Mouse (Mus musculus): ENCODE data around the gene Limk2. TPM values are rescaled to one million over a fixed set of nuclear protein-coding genes. Genes with fewer than 3 reads are reported as not detected.
A peak's percentile ranks its signal among the peaks of the same experiment; 100 is the strongest.

Gene Limk2
- polyA plus RNA-seq, 1 experiment from 2014 or later = 92.6 TPM

DNA sequence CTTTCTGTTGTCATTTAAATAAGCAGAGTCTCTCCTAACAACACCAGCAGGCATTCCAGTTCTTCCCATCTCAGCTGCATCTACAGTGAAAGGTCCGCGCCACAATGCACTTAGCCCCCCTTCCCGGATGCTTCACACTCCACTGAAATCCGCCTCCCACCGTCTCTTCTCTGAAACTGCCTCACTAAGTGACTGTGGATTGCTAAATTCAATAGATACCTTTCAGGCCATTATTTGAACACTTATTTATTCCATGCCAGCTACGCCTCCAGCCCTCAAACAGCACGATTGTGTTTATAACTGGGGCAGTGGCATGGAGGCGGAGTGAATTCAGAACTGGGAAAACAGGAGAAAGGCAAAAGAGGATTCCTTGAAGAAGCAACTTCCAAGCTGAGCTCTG is 12.4 kb downstream of the Limk2 start:
- WGBS = 80% methylated on average over 8 of the region's 8 CpGs
- H3K27me3 ChIP-seq (ENCODE audit: control insufficient read depth, insufficient read depth, low read length) = no peaks in the 10 kb centered on the region
- no peaks in the 10 kb centered on the region for H3K9me3 ChIP-seq (replicated peaks; ENCODE audit: control insufficient read depth, low read length)
- no peak for ATAC-seq (ENCODE audit: insufficient read depth, low FRiP score)
- no peak overlapping the region for H3K4me2 ChIP-seq (ENCODE audit: low read depth, low read length)
- 0 out of 2 replicates have a peak, but pooled peaks cover 3% of the 10 kb centered on the region for H3K36me3 ChIP-seq (ENCODE audit: control insufficient read depth, insufficient read depth, low read length)
- no peak overlapping the region for H3K4me3 ChIP-seq (replicated peaks; ENCODE audit: low read length)
- 0 out of 2 replicates have a peak, but pooled peaks cover 7% of the 10 kb centered on the region for H3K4me1 ChIP-seq (ENCODE audit: control insufficient read depth, insufficient read depth, low read length)
- H3K9ac ChIP-seq (ENCODE audit: low read length) = no peak overlapping the region
- no peak overlapping the region for H3K27ac ChIP-seq (ENCODE audit: low read length)

GRCm38 (mm10) chr11:3396091-3396490 is 12.9 kb downstream of the Limk2 start:
- 0 out of 2 replicates have a peak, but pooled peaks cover 3% of the 10 kb centered on the region for H3K36me3 ChIP-seq (ENCODE audit: control insufficient read depth, insufficient read depth, low read length)
- peaks cover 11% of the 10 kb centered on the region; the same call in 1 of the 2 replicates for H3K4me1 ChIP-seq (ENCODE audit: control insufficient read depth, insufficient read depth, low read length)
- no peak overlapping the region for H3K4me3 ChIP-seq (replicated peaks; ENCODE audit: low read length)
- WGBS = 84% methylated on average over 3 of the region's 3 CpGs
- H3K27ac ChIP-seq (ENCODE audit: low read length) = no peak overlapping the region
- H3K27me3 ChIP-seq (ENCODE audit: control insufficient read depth, insufficient read depth, low read length) = no peaks in the 10 kb centered on the region
- ATAC-seq (ENCODE audit: insufficient read depth, low FRiP score) = no peak
- no peak overlapping the region for H3K9ac ChIP-seq (ENCODE audit: low read length)
- H3K9me3 ChIP-seq (replicated peaks; ENCODE audit: control insufficient read depth, low read length) = no peaks in the 10 kb centered on the region
- H3K4me2 ChIP-seq (ENCODE audit: low read depth, low read length) = no peak overlapping the region

DNA sequence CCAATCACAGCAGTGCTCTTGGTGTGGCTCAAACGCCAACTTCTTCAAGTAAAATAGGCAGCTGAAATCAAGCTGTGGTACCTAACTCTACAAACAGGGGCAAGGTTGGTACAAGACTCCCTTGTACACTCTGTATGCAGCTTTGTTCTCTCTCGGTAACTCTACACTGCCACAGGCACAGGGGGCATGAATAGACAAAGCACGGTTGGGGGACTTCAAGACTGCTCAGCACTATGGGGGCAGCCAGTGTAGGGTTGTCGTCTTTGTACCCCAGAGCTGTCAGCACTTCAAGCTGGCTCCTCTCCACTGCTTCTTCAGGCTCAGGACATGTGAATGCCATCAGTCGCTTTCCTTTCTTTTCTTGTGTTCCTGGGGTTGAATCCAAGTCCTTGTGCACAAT is 14.5 kb downstream of the Limk2 start:
- no peak for ATAC-seq (ENCODE audit: insufficient read depth, low FRiP score)
- 0 out of 2 replicates have a peak, but pooled peaks cover 3% of the 10 kb centered on the region for H3K36me3 ChIP-seq (ENCODE audit: control insufficient read depth, insufficient read depth, low read length)
- H3K27me3 ChIP-seq (ENCODE audit: control insufficient read depth, insufficient read depth, low read length) = no peaks in the 10 kb centered on the region
- no peak overlapping the region for H3K9ac ChIP-seq (ENCODE audit: low read length)
- WGBS = 76% methylated on average over 5 of the region's 5 CpGs
- H3K4me2 ChIP-seq (ENCODE audit: low read depth, low read length) = no peak overlapping the region
- H3K27ac ChIP-seq (ENCODE audit: low read length) = no peak overlapping the region
- peaks cover 16% of the 10 kb centered on the region; the same call in 1 of the 2 replicates for H3K4me1 ChIP-seq (ENCODE audit: control insufficient read depth, insufficient read depth, low read length)
- H3K9me3 ChIP-seq (replicated peaks; ENCODE audit: control insufficient read depth, low read length) = no peaks in the 10 kb centered on the region
- H3K4me3 ChIP-seq (replicated peaks; ENCODE audit: low read length) = no peak overlapping the region

GRCm38 (mm10) chr11:3392526-3392925 is 16.5 kb downstream of the Limk2 start:
- Histone ChIP-seq H3K4me3 (replicated peaks; ENCODE audit: low read length) (no peak overlapping the region), H3K9me3 (replicated peaks; ENCODE audit: control insufficient read depth, low read length) (no peaks in the 10 kb centered on the region), H3K36me3 (ENCODE audit: control insufficient read depth, insufficient read depth, low read length) (0 out of 2 replicates have a peak, but pooled peaks cover 3% of the 10 kb centered on the region), H3K4me2 (ENCODE audit: low read depth, low read length) (no peak overlapping the region), H3K4me1 (ENCODE audit: control insufficient read depth, insufficient read depth, low read length) (peaks cover 13% of the 10 kb centered on the region; the same call in 1 of the 2 replicates), H3K9ac (ENCODE audit: low read length) (0 out of 2 replicates have a peak overlapping the region, but pooled peaks have one; percentile 3), H3K27ac (ENCODE audit: low read length) (peak overlapping the region; percentile 20; the same call in 1 of the 2 replicates), H3K27me3 (ENCODE audit: control insufficient read depth, insufficient read depth, low read length) (no peaks in the 10 kb centered on the region)
- WGBS = 69% methylated on average over 8 of the region's 8 CpGs
- ATAC-seq (ENCODE audit: insufficient read depth, low FRiP score) = no peak

DNA sequence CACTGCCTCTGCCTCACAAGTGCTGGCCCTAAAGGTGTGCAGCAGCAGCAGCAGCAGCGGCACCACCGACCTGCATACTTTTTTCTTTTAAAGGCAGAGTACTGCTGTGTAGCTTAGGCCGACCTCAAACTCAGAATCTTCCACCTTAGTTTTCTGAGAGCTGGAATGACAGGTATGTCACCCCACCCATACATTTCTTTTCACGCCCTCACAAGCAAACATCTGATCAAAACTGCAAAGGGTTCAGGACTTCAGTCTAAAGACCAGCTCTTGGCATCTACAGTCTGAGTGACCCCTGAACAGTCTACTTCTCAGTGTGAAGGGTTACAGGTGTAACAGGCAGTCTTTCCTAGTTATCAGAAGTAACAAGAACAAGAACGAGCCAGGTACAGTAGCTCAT is 18.2 kb downstream of the Limk2 start:
- Histone ChIP-seq H3K27ac (ENCODE audit: low read length) (peak overlapping the region; percentile 80), H3K27me3 (ENCODE audit: control insufficient read depth, insufficient read depth, low read length) (no peaks in the 10 kb centered on the region), H3K36me3 (ENCODE audit: control insufficient read depth, insufficient read depth, low read length) (0 out of 2 replicates have a peak, but pooled peaks cover 3% of the 10 kb centered on the region), H3K9ac (ENCODE audit: low read length) (no peak overlapping the region), H3K4me1 (ENCODE audit: control insufficient read depth, insufficient read depth, low read length) (peaks cover 17% of the 10 kb centered on the region; the same call in 1 of the 2 replicates), H3K4me3 (replicated peaks; ENCODE audit: low read length) (no peak overlapping the region), H3K9me3 (replicated peaks; ENCODE audit: control insufficient read depth, low read length) (no peaks in the 10 kb centered on the region), H3K4me2 (ENCODE audit: low read depth, low read length) (no peak overlapping the region)
- WGBS = 67% methylated on average over 5 of the region's 5 CpGs
- ATAC-seq (ENCODE audit: insufficient read depth, low FRiP score) = peak; percentile 47; the same call in 1 of the 2 replicates

DNA sequence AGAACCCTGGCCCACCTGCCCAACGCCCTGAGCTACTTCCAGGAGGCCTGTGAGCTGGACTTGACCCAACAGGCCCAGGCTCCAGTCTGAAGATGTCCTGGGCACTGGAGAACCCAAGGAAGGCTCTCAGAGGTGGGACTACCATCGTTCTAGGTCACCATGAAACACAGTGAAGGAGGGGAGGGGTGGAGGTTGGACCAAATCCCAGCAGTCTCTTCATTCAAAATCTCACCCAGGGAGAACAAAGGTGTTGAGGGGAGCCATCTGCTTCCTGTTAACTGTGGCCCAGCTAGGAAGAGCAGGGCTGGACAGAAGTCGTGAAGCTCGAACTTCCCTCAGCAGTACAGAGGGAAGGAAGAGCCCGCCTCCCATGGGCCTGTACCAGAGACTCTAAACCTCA is 19.0 kb downstream of the Limk2 start:
- Histone ChIP-seq H3K27me3 (ENCODE audit: control insufficient read depth, insufficient read depth, low read length) (no peaks in the 10 kb centered on the region), H3K9me3 (replicated peaks; ENCODE audit: control insufficient read depth, low read length) (no peaks in the 10 kb centered on the region), H3K4me2 (ENCODE audit: low read depth, low read length) (no peak overlapping the region), H3K4me1 (ENCODE audit: control insufficient read depth, insufficient read depth, low read length) (peaks cover 17% of the 10 kb centered on the region; the same call in 1 of the 2 replicates), H3K9ac (ENCODE audit: low read length) (no peak overlapping the region), H3K4me3 (replicated peaks; ENCODE audit: low read length) (no peak overlapping the region), H3K36me3 (ENCODE audit: control insufficient read depth, insufficient read depth, low read length) (no peaks in the 10 kb centered on the region), H3K27ac (ENCODE audit: low read length) (peak overlapping the region; percentile 80; the same call in 1 of the 2 replicates)
- WGBS = 76% methylated on average over 5 of the region's 5 CpGs
- no peak for ATAC-seq (ENCODE audit: insufficient read depth, low FRiP score)

- Histone ChIP-seq H3K4me2 (ENCODE audit: low read depth, low read length) (no peak overlapping the region), H3K9ac (ENCODE audit: low read length) (no peak overlapping the region), H3K27ac (ENCODE audit: low read length) (peak overlapping the region; percentile 49), H3K36me3 (ENCODE audit: control insufficient read depth, insufficient read depth, low read length) (no peaks in the 10 kb centered on the region), H3K9me3 (replicated peaks; ENCODE audit: control insufficient read depth, low read length) (no peaks in the 10 kb centered on the region), H3K4me3 (replicated peaks; ENCODE audit: low read length) (no peak overlapping the region), H3K27me3 (ENCODE audit: control insufficient read depth, insufficient read depth, low read length) (no peaks in the 10 kb centered on the region), H3K4me1 (ENCODE audit: control insufficient read depth, insufficient read depth, low read length) (peaks cover 12% of the 10 kb centered on the region; the same call in 1 of the 2 replicates)
- WGBS = 64% methylated on average over 6 of the region's 6 CpGs
- ATAC-seq (ENCODE audit: insufficient read depth, low FRiP score) = peak; percentile 32; the same call in 1 of the 2 replicates
Measured at GRCm38 (mm10) chr11:3387482-3388196, 21.4 kb downstream of the Limk2 start.

DNA sequence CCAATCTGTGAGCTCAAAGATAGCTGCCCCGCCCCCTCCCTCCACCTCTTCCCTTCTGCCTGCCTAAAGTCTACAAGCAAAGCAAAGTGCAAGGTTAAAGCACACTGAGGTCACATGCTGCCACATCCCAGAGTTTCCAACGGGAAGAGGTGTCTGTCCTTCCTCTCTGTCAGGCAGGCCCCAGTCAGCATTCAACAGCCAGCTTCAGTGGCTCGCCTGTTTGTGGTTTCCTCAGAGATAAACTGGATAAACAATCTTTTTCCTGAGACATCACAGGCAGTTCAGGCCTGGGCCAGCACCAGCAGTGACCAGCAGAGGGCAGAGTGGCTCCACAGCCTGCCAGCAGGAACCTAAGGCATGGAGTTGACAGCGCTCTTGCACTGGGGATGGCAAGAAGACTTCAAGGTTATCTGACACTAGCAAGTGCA is 22.0 kb downstream of the Limk2 start:
- Histone ChIP-seq H3K27me3 (ENCODE audit: control insufficient read depth, insufficient read depth, low read length) (no peaks in the 10 kb centered on the region), H3K4me1 (ENCODE audit: control insufficient read depth, insufficient read depth, low read length) (peaks cover 12% of the 10 kb centered on the region; the same call in 1 of the 2 replicates), H3K9ac (ENCODE audit: low read length) (no peak overlapping the region), H3K4me3 (replicated peaks; ENCODE audit: low read length) (no peak overlapping the region), H3K27ac (ENCODE audit: low read length) (peak overlapping the region; percentile 49; the same call in 1 of the 2 replicates), H3K36me3 (ENCODE audit: control insufficient read depth, insufficient read depth, low read length) (no peaks in the 10 kb centered on the region), H3K9me3 (replicated peaks; ENCODE audit: control insufficient read depth, low read length) (no peaks in the 10 kb centered on the region), H3K4me2 (ENCODE audit: low read depth, low read length) (no peak overlapping the region)
- ATAC-seq (ENCODE audit: insufficient read depth, low FRiP score) = peak; percentile 70; the same call in 1 of the 2 replicates
- whole genome bisulfite sequencing = 22% methylated on average over 4 of the region's 4 CpGs

Measured in stomach, embryonic 16.5 days (tissue).